Mouse (Mus musculus): ENCODE results near the gene Zic5.
"Not testable (repeated sequence)": the region's sequence is repeated elsewhere in the genome, so short reads cannot be mapped to it uniquely, and the experiment has no call there.

Zic5 gene

GRCm38 (mm10) chr14:122464351-122464762 lies 1.1 kb downstream of the Zic5 start:
- DNase-seq (ENCODE audit: low read depth, low spot score), result no peak

GRCm38 (mm10) chr14:122463734-122464341 lies 1.6 kb downstream of the Zic5 start:
- not testable (repeated sequence) for DNase-seq (ENCODE audit: low read depth, low spot score)

- no peak for DNase-seq (ENCODE audit: low read depth, low spot score)
Observed at GRCm38 (mm10) chr14:122463080-122463691, 2.3 kb downstream of the Zic5 start.

GRCm38 (mm10) chr14:122462689-122463079 lies 2.8 kb downstream of the Zic5 start:
- no peak for DNase-seq (ENCODE audit: low read depth, low spot score)

GRCm38 (mm10) chr14:122461966-122462365 lies 3.5 kb downstream of the Zic5 start:
- DNase-seq (ENCODE audit: low read depth, low spot score), result no peak

GRCm38 (mm10) chr14:122461500-122461899 lies 4.0 kb downstream of the Zic5 start:
- DNase-seq (ENCODE audit: low read depth, low spot score), result no peak

- no peak for DNase-seq (ENCODE audit: low read depth, low spot score)
Observed at GRCm38 (mm10) chr14:122460226-122460625, 5.3 kb downstream of the Zic5 start.

- no peak for DNase-seq (ENCODE audit: low read depth, low spot score)
Observed at GRCm38 (mm10) chr14:122459776-122460175, 5.7 kb downstream of the Zic5 start.

GRCm38 (mm10) chr14:122459332-122459731 lies 6.1 kb downstream of the Zic5 start:
- not testable (repeated sequence) for DNase-seq (ENCODE audit: low read depth, low spot score)

GRCm38 (mm10) chr14:122455562-122455958 lies 9.9 kb downstream of the Zic5 start:
- no peak for DNase-seq (ENCODE audit: low read depth, low spot score)

GRCm38 (mm10) chr14:122454901-122455561 lies 10.4 kb downstream of the Zic5 start:
- no peak for DNase-seq (ENCODE audit: low read depth, low spot score)

GRCm38 (mm10) chr14:122453996-122454738 lies 11.3 kb downstream of the Zic5 start:
- DNase-seq (ENCODE audit: low read depth, low spot score), result no peak

GRCm38 (mm10) chr14:122453388-122453995 lies 12.0 kb downstream of the Zic5 start:
- DNase-seq (ENCODE audit: low read depth, low spot score), result no peak

- DNase-seq (ENCODE audit: low read depth, low spot score), result no peak
Observed at GRCm38 (mm10) chr14:122452701-122453387, 12.6 kb downstream of the Zic5 start.

- no peak for DNase-seq (ENCODE audit: low read depth, low spot score)
Observed at GRCm38 (mm10) chr14:122451551-122452145, 13.8 kb downstream of the Zic5 start.

GRCm38 (mm10) chr14:122450496-122451382 lies 14.7 kb downstream of the Zic5 start, which contains the start of gene Gm5089:
TSS of gene Gm5089 (minus strand) at chr14:122451115.
- no peak for DNase-seq (ENCODE audit: low read depth, low spot score)

- DNase-seq (ENCODE audit: low read depth, low spot score), result no peak
Observed at GRCm38 (mm10) chr14:122449601-122450495, 15.6 kb downstream of the Zic5 start.

GRCm38 (mm10) chr14:122436850-122437249 lies 28.6 kb downstream of the Zic5 start:
- DNase-seq (ENCODE audit: low read depth, low spot score), result no peak

- no peak for DNase-seq (ENCODE audit: low read depth, low spot score)
Observed at GRCm38 (mm10) chr14:122434039-122434438, 31.4 kb downstream of the Zic5 start.
